Mouse (Mus musculus) forebrain, embryonic 13.5 days (tissue): ENCODE data around the gene Gm21969. TPM values are rescaled to one million over a fixed set of nuclear protein-coding genes. Genes with fewer than 3 reads are reported as not detected.

Experiments
- ATAC-seq: fragments of 200-750 bp; cut with Nextera tagmentation; 2 replicates; pipeline ENCODE4 v1.8.0; 2017
- H3K27ac ChIP-seq: fragments of 300-500 bp; sonication (generic); 2 replicates; pipeline ENCODE4 v1.5.1; 2015; ENCODE audit warnings: inconsistent platforms, mild to moderate bottlenecking, moderate library complexity
- H3K27me3 ChIP-seq: fragments of 300-500 bp; sonication (generic); 2 replicates; pipeline ENCODE4 v1.6.1; 2015; ENCODE audit warnings: mild to moderate bottlenecking, inconsistent platforms
- H3K36me3 ChIP-seq: fragments of 300-500 bp; sonication (generic); 2 replicates; pipeline ENCODE4 v1.6.1; 2015; ENCODE audit warnings: mild to moderate bottlenecking, inconsistent platforms; ENCODE audit not compliant: poor library complexity, severe bottlenecking
- H3K4me1 ChIP-seq: fragments of 300-500 bp; sonication (generic); 2 replicates; pipeline ENCODE4 v1.6.1; 2015; ENCODE audit warnings: inconsistent platforms
- H3K4me2 ChIP-seq: fragments of 300-500 bp; sonication (generic); 2 replicates; pipeline ENCODE4 v1.6.1; 2015; ENCODE audit warnings: inconsistent platforms, mild to moderate bottlenecking, moderate library complexity
- H3K4me3 ChIP-seq: fragments of 300-500 bp; sonication (generic); 2 replicates; pipeline ENCODE4 v1.5.1; 2015; ENCODE audit warnings: mild to moderate bottlenecking, inconsistent platforms
- H3K9ac ChIP-seq: fragments of 300-500 bp; sonication (generic); 2 replicates; pipeline ENCODE4 v1.6.1; 2015; ENCODE audit warnings: mild to moderate bottlenecking, inconsistent platforms
- H3K9me3 ChIP-seq: fragments of 300-500 bp; sonication (generic); replicated peaks from 2 replicates; pipeline ENCODE4 v1.6.1; 2016; ENCODE audit warnings: inconsistent platforms
- WGBS: fragments of 180-500 bp; shearing (Covaris S2); methylation state at CpG from one replicate; pipeline ENCODE4 v1.1.7; 2015; 5-methylcytosine and 5-hydroxymethylcytosine counted together
- polyA plus RNA-seq: library from polyadenylated mRNA; unstranded; fragments of >200 nt; fragmentation: Nextera tagmentation; extraction: Ambion mirVana; gene quantifications from 2 replicates; pipeline ENCODE4 v1.2.1, GENCODE M21; 2015

Gene Gm21969
- polyA plus RNA-seq, 1 experiment from 2014 or later, result not detected

GRCm38 (mm10) chr4:139578389-139578788, 24.6 kb upstream of the Gm21969 start:
- 91% methylated on average over 8 of the region's 8 CpGs for WGBS
- no peak overlapping the region for H3K27ac ChIP-seq
- no peaks in the 10 kb centered on the region for H3K36me3 ChIP-seq
- H3K9me3 ChIP-seq, result no peaks in the 10 kb centered on the region
- H3K4me2 ChIP-seq, result no peak overlapping the region
- peaks cover 40% of the 10 kb centered on the region for H3K4me1 ChIP-seq
- H3K27me3 ChIP-seq, result 0 out of 2 replicates have a peak, but pooled peaks cover 5% of the 10 kb centered on the region
- H3K4me3 ChIP-seq, result no peak overlapping the region
- ATAC-seq, result no peak
- H3K9ac ChIP-seq, result no peak overlapping the region

GRCm38 (mm10) chr4:139579003-139579402, 24.0 kb upstream of the Gm21969 start:
- Histone ChIP-seq H3K4me3 (no peak overlapping the region), H3K27ac (no peak overlapping the region), H3K4me2 (no peak overlapping the region), H3K9me3 (no peaks in the 10 kb centered on the region), H3K4me1 (peaks cover 36% of the 10 kb centered on the region), H3K9ac (no peak overlapping the region), H3K36me3 (no peaks in the 10 kb centered on the region), H3K27me3 (0 out of 2 replicates have a peak, but pooled peaks cover 5% of the 10 kb centered on the region)
- no peak for ATAC-seq
- WGBS, result 68% methylated on average over 10 of the region's 10 CpGs

DNA sequence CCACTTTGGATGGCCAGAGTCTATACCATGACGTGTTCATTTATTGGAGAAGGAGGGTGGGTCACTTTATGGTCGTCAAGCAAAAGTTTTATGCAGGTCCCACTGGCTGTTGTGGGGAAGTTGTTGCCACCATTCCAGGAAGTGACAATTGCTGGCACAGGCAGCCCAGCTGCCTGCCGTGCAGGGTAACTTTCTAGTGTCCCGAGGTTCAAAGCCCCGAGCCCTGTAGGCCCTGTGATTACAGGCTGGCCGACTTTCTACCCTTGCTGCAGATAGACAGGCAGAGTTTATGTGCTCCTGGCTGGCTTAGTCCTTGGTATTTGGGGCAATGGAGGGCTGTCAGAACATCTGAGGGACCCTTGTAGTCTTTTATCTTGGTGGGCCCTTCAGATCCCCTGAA, 23.5 kb upstream of the Gm21969 start:
- Histone ChIP-seq H3K27me3 (0 out of 2 replicates have a peak, but pooled peaks cover 5% of the 10 kb centered on the region), H3K27ac (no peak overlapping the region), H3K4me1 (peaks cover 34% of the 10 kb centered on the region), H3K9ac (no peak overlapping the region), H3K36me3 (no peaks in the 10 kb centered on the region), H3K9me3 (no peaks in the 10 kb centered on the region), H3K4me3 (no peak overlapping the region), H3K4me2 (no peak overlapping the region)
- 72% methylated on average over 6 of the region's 6 CpGs for whole genome bisulfite sequencing
- no peak for ATAC-seq

GRCm38 (mm10) chr4:139580663-139581336, 22.2 kb upstream of the Gm21969 start:
- WGBS, result 8% methylated on average over 15 of the region's 15 CpGs
- 0 out of 2 replicates have a peak, but pooled peaks cover 5% of the 10 kb centered on the region for H3K27me3 ChIP-seq
- no peak overlapping the region for H3K4me3 ChIP-seq
- no peaks in the 10 kb centered on the region for H3K9me3 ChIP-seq
- peak overlapping the region; percentile 28 for H3K4me2 ChIP-seq
- peak overlapping the region; percentile 39; the same call in 1 of the 2 replicates for H3K9ac ChIP-seq
- ATAC-seq, result no peak
- H3K27ac ChIP-seq, result 0 out of 2 replicates have a peak overlapping the region, but pooled peaks have one; percentile 22
- H3K4me1 ChIP-seq, result peaks cover 28% of the 10 kb centered on the region
- H3K36me3 ChIP-seq, result no peaks in the 10 kb centered on the region

GRCm38 (mm10) chr4:139581427-139582051, 21.4 kb upstream of the Gm21969 start:
- H3K4me3 ChIP-seq, result no peak overlapping the region
- ATAC-seq, result no peak
- peaks cover 20% of the 10 kb centered on the region for H3K4me1 ChIP-seq
- H3K36me3 ChIP-seq, result no peaks in the 10 kb centered on the region
- no peak overlapping the region for H3K27ac ChIP-seq
- H3K9me3 ChIP-seq, result no peaks in the 10 kb centered on the region
- H3K4me2 ChIP-seq, result peak overlapping the region; percentile 28
- 54% methylated on average over 6 of the region's 6 CpGs for WGBS
- H3K9ac ChIP-seq, result 0 out of 2 replicates have a peak overlapping the region, but pooled peaks have one; percentile 39
- H3K27me3 ChIP-seq, result 0 out of 2 replicates have a peak, but pooled peaks cover 5% of the 10 kb centered on the region

- Histone ChIP-seq H3K27me3 (0 out of 2 replicates have a peak, but pooled peaks cover 1% of the 10 kb centered on the region), H3K36me3 (no peaks in the 10 kb centered on the region), H3K4me2 (no peak overlapping the region), H3K9ac (no peak overlapping the region), H3K27ac (no peak overlapping the region), H3K4me1 (peaks cover 16% of the 10 kb centered on the region), H3K9me3 (no peaks in the 10 kb centered on the region), H3K4me3 (no peak overlapping the region)
- 88% methylated on average over 6 of the region's 6 CpGs for WGBS
- ATAC-seq, result no peak
Measured at GRCm38 (mm10) chr4:139582346-139582745, 20.6 kb upstream of the Gm21969 start.

DNA sequence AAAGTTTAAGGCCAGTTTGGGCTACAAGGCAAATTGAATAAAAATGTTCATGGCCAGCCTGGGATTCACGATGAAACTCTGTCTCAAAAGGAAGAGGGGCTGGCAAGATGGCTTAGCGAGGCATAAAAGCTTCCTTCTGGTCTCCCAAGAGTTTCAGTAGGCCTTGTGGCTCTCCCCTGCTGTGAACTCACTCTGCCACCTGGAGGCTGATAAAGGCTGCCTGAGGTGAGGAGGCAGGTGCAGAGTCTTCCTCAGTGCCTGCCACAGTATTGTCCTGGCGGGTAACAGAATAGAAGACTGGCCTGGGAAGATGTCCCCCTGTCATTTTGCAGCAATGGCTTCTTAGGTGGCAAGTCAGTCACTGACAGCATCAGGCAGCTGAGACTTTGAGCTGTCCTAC, 20.1 kb upstream of the Gm21969 start:
- 30% methylated on average over 3 of the region's 3 CpGs for WGBS
- H3K9me3 ChIP-seq, result no peaks in the 10 kb centered on the region
- no peak overlapping the region for H3K4me2 ChIP-seq
- H3K36me3 ChIP-seq, result no peaks in the 10 kb centered on the region
- H3K27me3 ChIP-seq, result no peaks in the 10 kb centered on the region
- H3K4me1 ChIP-seq, result peaks cover 18% of the 10 kb centered on the region
- no peak overlapping the region for H3K27ac ChIP-seq
- no peak overlapping the region for H3K4me3 ChIP-seq
- ATAC-seq, result no peak
- H3K9ac ChIP-seq, result no peak overlapping the region

- no peaks in the 10 kb centered on the region for H3K36me3 ChIP-seq
- H3K27ac ChIP-seq, result no peak overlapping the region
- H3K4me3 ChIP-seq, result no peak overlapping the region
- H3K4me1 ChIP-seq, result peaks cover 18% of the 10 kb centered on the region
- no peaks in the 10 kb centered on the region for H3K9me3 ChIP-seq
- WGBS, result 83% methylated on average over 11 of the region's 11 CpGs
- H3K27me3 ChIP-seq, result no peaks in the 10 kb centered on the region
- H3K4me2 ChIP-seq, result no peak overlapping the region
- ATAC-seq, result no peak
- H3K9ac ChIP-seq, result no peak overlapping the region
Measured at GRCm38 (mm10) chr4:139583629-139584245, 19.2 kb upstream of the Gm21969 start.

DNA sequence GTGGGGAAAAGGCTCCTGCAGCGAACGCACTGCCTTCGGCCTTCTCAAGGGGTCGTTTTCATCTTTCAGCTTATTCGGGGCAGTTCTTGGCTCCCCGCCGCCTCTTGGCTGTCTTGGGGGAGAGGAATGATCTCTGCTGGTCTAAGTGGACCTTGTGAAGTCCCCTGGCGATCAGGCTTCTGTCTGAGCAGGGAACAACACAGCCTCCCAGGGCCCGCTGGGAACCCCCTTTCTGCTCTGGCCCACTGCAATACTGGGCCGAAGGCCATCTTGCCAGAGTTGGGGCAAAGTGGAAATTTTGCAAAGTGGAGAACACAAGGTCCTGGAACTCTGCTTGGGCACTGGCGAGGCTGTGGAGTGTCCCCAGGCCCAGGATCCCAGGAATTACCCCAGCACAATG, 18.3 kb upstream of the Gm21969 start:
- no peaks in the 10 kb centered on the region for H3K36me3 ChIP-seq
- ATAC-seq, result no peak
- no peaks in the 10 kb centered on the region for H3K9me3 ChIP-seq
- H3K4me3 ChIP-seq, result no peak overlapping the region
- no peak overlapping the region for H3K4me2 ChIP-seq
- no peak overlapping the region for H3K9ac ChIP-seq
- peaks cover 23% of the 10 kb centered on the region for H3K4me1 ChIP-seq
- H3K27ac ChIP-seq, result no peak overlapping the region
- H3K27me3 ChIP-seq, result no peaks in the 10 kb centered on the region
- 80% methylated on average over 11 of the region's 11 CpGs for WGBS

DNA sequence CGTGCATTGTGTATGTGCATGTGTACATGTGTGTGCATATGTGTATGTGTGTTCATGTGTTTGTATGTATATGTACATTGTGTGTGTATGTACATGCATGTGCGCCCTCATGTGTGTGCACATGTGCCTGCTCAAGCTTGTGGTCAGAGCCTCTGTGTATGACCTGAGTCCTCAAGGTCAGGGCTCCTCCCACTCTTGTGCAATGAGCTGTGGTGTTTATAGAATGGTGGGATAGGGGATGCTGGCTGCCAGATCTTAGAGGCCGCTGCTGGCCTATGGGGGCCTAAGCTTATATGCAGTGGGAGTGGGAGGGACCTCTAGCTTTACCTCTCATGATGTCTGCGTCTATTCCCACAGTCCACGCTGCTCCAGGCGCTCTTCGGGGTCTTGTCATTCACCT, 17.3 kb upstream of the Gm21969 start:
- no peak overlapping the region for H3K4me3 ChIP-seq
- no peaks in the 10 kb centered on the region for H3K9me3 ChIP-seq
- H3K27me3 ChIP-seq, result no peaks in the 10 kb centered on the region
- no peaks in the 10 kb centered on the region for H3K36me3 ChIP-seq
- H3K4me2 ChIP-seq, result no peak overlapping the region
- H3K27ac ChIP-seq, result no peak overlapping the region
- no peak overlapping the region for H3K9ac ChIP-seq
- ATAC-seq, result no peak
- H3K4me1 ChIP-seq, result peaks cover 26% of the 10 kb centered on the region
- WGBS, result 89% methylated on average over 7 of the region's 7 CpGs

DNA sequence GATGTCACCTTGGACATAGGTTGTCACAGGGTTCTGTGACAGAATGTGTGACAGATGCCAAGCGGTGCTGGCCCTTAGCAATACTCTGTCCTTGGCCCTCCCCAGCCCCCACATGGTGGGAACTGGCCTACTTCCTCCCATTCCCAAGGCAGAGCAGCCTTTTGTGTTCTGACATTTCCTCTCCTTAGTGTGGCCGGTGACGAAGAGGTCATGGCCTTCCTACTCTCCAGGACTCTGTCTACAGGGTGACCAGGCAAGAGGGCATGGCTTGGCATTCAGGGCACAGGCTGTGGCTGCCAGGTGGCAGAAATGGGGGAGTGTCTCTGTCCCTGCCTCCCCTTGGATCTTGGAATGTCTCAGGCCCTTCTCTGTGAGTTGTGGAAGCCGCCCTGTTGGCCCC, 15.6 kb upstream of the Gm21969 start:
- no peak overlapping the region for H3K9ac ChIP-seq
- peaks cover 16% of the 10 kb centered on the region for H3K4me1 ChIP-seq
- 84% methylated on average over 4 of the region's 4 CpGs for WGBS
- no peak overlapping the region for H3K4me3 ChIP-seq
- H3K27me3 ChIP-seq, result no peaks in the 10 kb centered on the region
- H3K27ac ChIP-seq, result no peak overlapping the region
- no peaks in the 10 kb centered on the region for H3K36me3 ChIP-seq
- H3K4me2 ChIP-seq, result no peak overlapping the region
- no peaks in the 10 kb centered on the region for H3K9me3 ChIP-seq
- ATAC-seq, result no peak

DNA sequence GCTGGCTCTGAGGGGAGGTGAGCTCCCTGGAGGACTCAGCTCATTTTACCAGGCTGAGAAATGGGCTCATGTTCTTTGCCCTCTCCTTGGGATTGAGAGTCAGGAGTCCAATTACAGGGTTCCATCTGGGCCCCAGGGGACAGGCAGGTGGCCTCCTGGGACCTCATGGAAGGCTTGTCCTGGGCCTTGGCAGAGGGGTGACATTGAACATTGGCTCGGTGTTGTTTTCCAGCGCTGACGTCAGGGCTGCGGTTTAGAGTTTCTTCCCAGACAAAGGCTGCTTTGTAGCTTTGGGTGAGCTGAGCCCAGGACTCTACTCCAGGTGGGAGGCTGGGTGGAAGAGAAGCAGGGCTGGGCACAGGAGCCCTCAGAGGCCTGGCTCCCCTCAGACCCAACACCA, 15.2 kb upstream of the Gm21969 start:
- no peak for ATAC-seq
- Histone ChIP-seq H3K36me3 (no peaks in the 10 kb centered on the region), H3K27me3 (no peaks in the 10 kb centered on the region), H3K27ac (no peak overlapping the region), H3K9ac (no peak overlapping the region), H3K4me2 (no peak overlapping the region), H3K9me3 (no peaks in the 10 kb centered on the region), H3K4me1 (peaks cover 16% of the 10 kb centered on the region), H3K4me3 (no peak overlapping the region)
- WGBS, result 75% methylated on average over 4 of the region's 4 CpGs
